In genomic region chr17:71526302-71526708, GRCm38 (mm10) we compare ENCODE assay signal across 8 mouse cellular contexts. TPM values are rescaled to one million over a fixed set of nuclear protein-coding genes. Genes with fewer than 3 reads are reported as not detected.
DNase-seq lines count a peak whose midpoint lies in the region; ATAC-seq lines count a peak whose summit lies in the region.

No protein-coding gene starts in this region.

- peak overlapping the region; percentile 93 for H3K27ac ChIP-seq in lung, embryonic 15.5 days
- peak overlapping the region; percentile 97 for H3K27ac ChIP-seq in embryonic facial prominence, embryonic 12.5 days
- H3K27ac ChIP-seq in limb, embryonic 12.5 days = peak overlapping the region; percentile 98
- peak overlapping the region; percentile 99 for H3K27ac ChIP-seq in neural tube, embryonic 15.5 days (replicated peaks)

- H3K4me3 ChIP-seq in lung, embryonic 15.5 days = peak overlapping the region; percentile 71
- H3K4me3 ChIP-seq in embryonic facial prominence, embryonic 12.5 days = peak overlapping the region; percentile 57
- H3K4me3 ChIP-seq in limb, embryonic 12.5 days (replicated peaks) = peak overlapping the region; percentile 64
- H3K4me3 ChIP-seq in neural tube, embryonic 15.5 days (replicated peaks) = peak overlapping the region; percentile 59

- peak; percentile 33; the same call in 1 of the 2 replicates for ATAC-seq in lung, embryonic 15.5 days (ENCODE audit: borderline replicate concordance, extremely low read depth, low FRiP score, low TSS enrichment)
- peak; percentile 24 for ATAC-seq in embryonic facial prominence, embryonic 12.5 days (ENCODE audit: insufficient number of reproducible peaks, insufficient read depth, low FRiP score, low TSS enrichment)
- peak; percentile 45 for ATAC-seq in limb, embryonic 12.5 days (ENCODE audit: insufficient number of reproducible peaks, insufficient read depth, low FRiP score, low TSS enrichment, low read depth)
- ATAC-seq in neural tube, embryonic 15.5 days (ENCODE audit: low FRiP score) = peak; percentile 40

- H3K9me3 ChIP-seq in lung, embryonic 15.5 days = no peaks in the 10 kb centered on the region
- no peaks in the 10 kb centered on the region for H3K9me3 ChIP-seq in embryonic facial prominence, embryonic 12.5 days
- no peaks in the 10 kb centered on the region for H3K9me3 ChIP-seq in limb, embryonic 12.5 days
- no peaks in the 10 kb centered on the region for H3K9me3 ChIP-seq in neural tube, embryonic 15.5 days (replicated peaks)

- no peaks in the 10 kb centered on the region for H3K27me3 ChIP-seq in lung, embryonic 15.5 days
- no peaks in the 10 kb centered on the region for H3K27me3 ChIP-seq in embryonic facial prominence, embryonic 12.5 days
- no peaks in the 10 kb centered on the region for H3K27me3 ChIP-seq in limb, embryonic 12.5 days
- H3K27me3 ChIP-seq in neural tube, embryonic 15.5 days (replicated peaks) = no peaks in the 10 kb centered on the region

- 0% methylated on average over 13 of the region's 13 CpGs for WGBS in lung, embryonic 15.5 days
- under 1% methylated on average over 13 of the region's 13 CpGs for WGBS in embryonic facial prominence, embryonic 12.5 days
- under 1% methylated on average over 13 of the region's 13 CpGs for WGBS in limb, embryonic 12.5 days
- under 1% methylated on average over 13 of the region's 13 CpGs for WGBS in neural tube, embryonic 15.5 days

- H3K9ac ChIP-seq in lung, embryonic 15.5 days = peak overlapping the region; percentile 64
- peak overlapping the region; percentile 70 for H3K9ac ChIP-seq in embryonic facial prominence, embryonic 12.5 days
- peak overlapping the region; percentile 69 for H3K9ac ChIP-seq in limb, embryonic 12.5 days (replicated peaks)
- H3K9ac ChIP-seq in neural tube, embryonic 15.5 days (replicated peaks) = peak overlapping the region; percentile 70

- peaks cover 13% of the 10 kb centered on the region for H3K4me1 ChIP-seq in lung, embryonic 15.5 days
- H3K4me1 ChIP-seq in embryonic facial prominence, embryonic 12.5 days = peaks cover 12% of the 10 kb centered on the region
- peaks cover 11% of the 10 kb centered on the region for H3K4me1 ChIP-seq in limb, embryonic 12.5 days (replicated peaks)
- H3K4me1 ChIP-seq in neural tube, embryonic 15.5 days = peaks cover 13% of the 10 kb centered on the region

- peaks cover 18% of the 10 kb centered on the region for H3K36me3 ChIP-seq in lung, embryonic 15.5 days
- peaks cover 8% of the 10 kb centered on the region; the same call in 1 of the 2 replicates for H3K36me3 ChIP-seq in embryonic facial prominence, embryonic 12.5 days
- peaks cover 14% of the 10 kb centered on the region for H3K36me3 ChIP-seq in limb, embryonic 12.5 days
- H3K36me3 ChIP-seq in neural tube, embryonic 15.5 days = no peaks in the 10 kb centered on the region

- H3K4me2 ChIP-seq in lung, embryonic 15.5 days = peak overlapping the region; percentile 62
- H3K4me2 ChIP-seq in embryonic facial prominence, embryonic 12.5 days (replicated peaks) = peak overlapping the region; percentile 72
- H3K4me2 ChIP-seq in limb, embryonic 12.5 days = peak overlapping the region; percentile 77
- peak overlapping the region; percentile 90 for H3K4me2 ChIP-seq in neural tube, embryonic 15.5 days

- DNase-seq in lung, postnatal 25 days (ENCODE audit: low spot score) = no peak
- no peak for DNase-seq in spleen, postnatal 14 days (ENCODE audit: low spot score in 2 of 2)
- DNase-seq in adrenal gland, adult (ENCODE audit: inconsistent age in 2 of 2, low spot score in 1 of 2) = no peak
- DNase-seq in spleen, postnatal 36 days (ENCODE audit: low spot score in 2 of 2) = no peak

RNA-seq across cellular contexts. Expression of gene Ndc80, which starts 0.4 kb away (rescaled TPM):
- 57.4 and 59.4 TPM in 2 replicates for polyA plus RNA-seq in lung, embryonic 15.5 days (2015; fragmentation: Nextera tagmentation; extraction: Ambion mirVana)
- 45.0 and 49.5 TPM in 2 replicates for polyA plus RNA-seq in embryonic facial prominence, embryonic 12.5 days (2016; fragmentation: Nextera tagmentation; extraction: Ambion mirVana)
- 56.0 and 56.1 TPM in 2 replicates for polyA plus RNA-seq in limb, embryonic 12.5 days (2016; fragmentation: Nextera tagmentation; extraction: Ambion mirVana)
- 5.9 and 15.7 TPM in 2 replicates for polyA plus RNA-seq in neural tube, embryonic 15.5 days (2015; fragmentation: Nextera tagmentation; extraction: Ambion mirVana)

RNA-seq across cellular contexts. Expression of gene Spdya, which starts 25.6 kb away (rescaled TPM):
- 0.84 and 1.5 TPM in 2 replicates for polyA plus RNA-seq in lung, embryonic 15.5 days (2015; fragmentation: Nextera tagmentation; extraction: Ambion mirVana)
- 1.3 and 1.6 TPM in 2 replicates for polyA plus RNA-seq in embryonic facial prominence, embryonic 12.5 days (2016; fragmentation: Nextera tagmentation; extraction: Ambion mirVana)
- polyA plus RNA-seq in limb, embryonic 12.5 days (2016; fragmentation: Nextera tagmentation; extraction: Ambion mirVana) = 1.3 and 1.4 TPM in 2 replicates
- polyA plus RNA-seq in neural tube, embryonic 15.5 days (2015; fragmentation: Nextera tagmentation; extraction: Ambion mirVana) = 1.1 and 1.3 TPM in 2 replicates

RNA-seq across cellular contexts. Expression of gene Smchd1, which starts 51.2 kb away (rescaled TPM):
- 62.4 and 68.3 TPM in 2 replicates for polyA plus RNA-seq in lung, embryonic 15.5 days (2015; fragmentation: Nextera tagmentation; extraction: Ambion mirVana)
- 84.2 and 84.9 TPM in 2 replicates for polyA plus RNA-seq in embryonic facial prominence, embryonic 12.5 days (2016; fragmentation: Nextera tagmentation; extraction: Ambion mirVana)
- 80.9 and 83.9 TPM in 2 replicates for polyA plus RNA-seq in limb, embryonic 12.5 days (2016; fragmentation: Nextera tagmentation; extraction: Ambion mirVana)
- 42.4 and 45.8 TPM in 2 replicates for polyA plus RNA-seq in neural tube, embryonic 15.5 days (2015; fragmentation: Nextera tagmentation; extraction: Ambion mirVana)
